Mouse (Mus musculus) lung, postnatal 0 days (tissue): Measurements from ENCODE around the gene Rap1gds1. TPM values are rescaled to one million over a fixed set of nuclear protein-coding genes. Genes with fewer than 3 reads are reported as not detected.

Source experiments
- ATAC-seq: fragments of 200-750 bp; cut with Nextera tagmentation; 2 replicates; pipeline ENCODE4 v1.8.0; 2017; ENCODE audit warnings: moderate library complexity
- DNase-seq: peaks from one replicate; pipeline ENCODE4 v3.0.0-alpha.2; 2016; ENCODE audit warnings: low spot score
- H3K27ac ChIP-seq: fragments of 300-500 bp; sonication (generic); 2 replicates; pipeline ENCODE4 v1.5.1; 2014; ENCODE audit warnings: antibody characterized with exemption, mild to moderate bottlenecking, low read length, mixed read lengths
- H3K27me3 ChIP-seq: fragments of 300-500 bp; sonication (generic); replicated peaks from 2 replicates; pipeline ENCODE4 v1.6.1; 2014; ENCODE audit warnings: low read length, mixed read lengths; ENCODE audit not compliant: insufficient read depth
- H3K36me3 ChIP-seq: fragments of 300-500 bp; sonication (generic); 2 replicates; pipeline ENCODE4 v1.6.1; 2014; ENCODE audit warnings: low read length, mixed read lengths; ENCODE audit not compliant: insufficient read depth
- H3K4me1 ChIP-seq: fragments of 300-500 bp; sonication (generic); 2 replicates; pipeline ENCODE4 v1.6.1; 2014; ENCODE audit warnings: antibody characterized with exemption, low read depth, low read length, mixed read lengths; ENCODE audit not compliant: insufficient read depth
- H3K4me2 ChIP-seq: fragments of 300-500 bp; sonication (generic); replicated peaks from 2 replicates; pipeline ENCODE4 v1.6.1; 2014; ENCODE audit warnings: low read depth, mild to moderate bottlenecking, low read length, moderate library complexity, mixed read lengths
- H3K4me3 ChIP-seq: fragments of 300-500 bp; sonication (generic); 2 replicates; pipeline ENCODE4 v1.5.1; 2014; ENCODE audit warnings: low read depth, low read length
- H3K9ac ChIP-seq: fragments of 300-500 bp; sonication (generic); replicated peaks from 2 replicates; pipeline ENCODE4 v1.6.1; 2014; ENCODE audit warnings: low read depth, mild to moderate bottlenecking
- H3K9me3 ChIP-seq: fragments of 300-500 bp; sonication (generic); 2 replicates; pipeline ENCODE4 v1.6.1; 2016; ENCODE audit warnings: low read length, mixed read lengths
- CTCF ChIP-seq: IDR thresholded peaks from 2 replicates; pipeline ENCODE4 v1.5.1; 2016; ENCODE audit warnings: antibody characterized with exemption, mild to moderate bottlenecking
- EP300 ChIP-seq: IDR thresholded peaks from 2 replicates; pipeline ENCODE4 v1.6.1; 2016; ENCODE audit warnings: antibody characterized with exemption, mild to moderate bottlenecking, control low read depth
- WGBS: fragments of 180-500 bp; shearing (Covaris S2); extraction: QIAGEN DNeasy Blood & Tissue Kit; methylation state at CpG from one replicate; pipeline ENCODE4 v1.1.7; 2014; 5-methylcytosine and 5-hydroxymethylcytosine counted together
- polyA plus RNA-seq: library from polyadenylated mRNA; unstranded; fragments of >200 nt; fragmentation: Nextera tagmentation; extraction: Ambion mirVana; gene quantifications from 2 replicates; pipeline ENCODE4 v1.2.1, GENCODE M21; 2015

Rap1gds1 gene
- polyA plus RNA-seq, 1 experiment from 2014 or later: 31.4 TPM

- WGBS: 79% methylated on average over 6 of the region's 6 CpGs
- TF ChIP-seq EP300 (no peak), CTCF (no peak)
Observed at GRCm38 (mm10) chr3:139002774-139003173, 72.2 kb downstream of the Rap1gds1 start.

DNA sequence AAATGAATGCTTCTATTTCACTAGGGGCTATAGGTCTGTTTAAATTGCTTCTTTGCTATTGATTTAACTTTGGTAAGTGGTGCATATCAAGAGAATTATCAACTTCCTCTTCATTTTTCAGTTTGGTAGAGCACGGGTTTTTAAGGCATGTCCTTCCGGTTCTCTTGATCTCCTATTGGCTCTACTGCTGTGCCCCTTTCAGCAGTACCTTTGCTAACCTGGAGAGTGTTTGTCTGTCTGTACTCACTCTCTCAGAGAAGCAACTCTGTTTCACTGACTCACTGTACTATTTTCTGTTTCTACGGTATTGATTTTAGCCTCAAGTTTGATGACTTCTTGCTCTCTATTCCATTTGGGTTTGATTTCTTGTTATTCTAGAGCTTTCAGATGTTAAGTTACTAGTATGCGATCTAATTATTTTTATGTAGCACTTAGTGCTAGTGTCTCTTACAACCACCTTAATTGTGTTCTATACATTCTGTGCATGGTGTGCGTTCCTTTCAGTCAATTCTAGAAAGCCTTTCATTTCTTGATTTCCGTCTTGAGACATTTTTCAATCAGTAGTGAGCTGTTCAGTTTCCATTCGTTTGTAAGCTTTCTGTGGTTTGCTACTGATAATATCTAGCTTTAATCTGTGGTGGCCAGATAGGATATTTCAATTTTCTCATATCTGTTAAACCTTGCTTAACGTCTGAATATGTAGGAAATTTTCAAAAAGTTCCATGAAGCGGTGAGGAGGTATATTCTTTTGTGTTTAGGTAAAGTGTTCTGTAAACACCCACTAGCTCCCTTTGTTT, 74.7 kb downstream of the Rap1gds1 start:
- H3K27ac ChIP-seq: no peak overlapping the region
- no peaks in the 10 kb centered on the region for H3K27me3 ChIP-seq
- no peak overlapping the region for H3K9ac ChIP-seq
- WGBS: 85% methylated on average over 9 of the region's 9 CpGs
- no peak overlapping the region for H3K4me2 ChIP-seq
- no peaks in the 10 kb centered on the region for H3K9me3 ChIP-seq
- no peak for DNase-seq
- no peak for TF ChIP-seq EP300
- no peak for TF ChIP-seq CTCF
- no peaks in the 10 kb centered on the region for H3K4me1 ChIP-seq
- no peak overlapping the region for H3K4me3 ChIP-seq
- ATAC-seq: no peak
- no peaks in the 10 kb centered on the region for H3K36me3 ChIP-seq

More at GRCm38 (mm10) chr3:139002774-139003173, 72.2 kb downstream of the Rap1gds1 start:
- Histone ChIP-seq H3K27me3 (no peaks in the 10 kb centered on the region), H3K4me1 (no peaks in the 10 kb centered on the region), H3K4me2 (no peak overlapping the region), H3K36me3 (no peaks in the 10 kb centered on the region), H3K9ac (no peak overlapping the region), H3K9me3 (no peaks in the 10 kb centered on the region), H3K27ac (no peak overlapping the region), H3K4me3 (no peak overlapping the region)
- DNase-seq (no peak), ATAC-seq (no peak)

DNA sequence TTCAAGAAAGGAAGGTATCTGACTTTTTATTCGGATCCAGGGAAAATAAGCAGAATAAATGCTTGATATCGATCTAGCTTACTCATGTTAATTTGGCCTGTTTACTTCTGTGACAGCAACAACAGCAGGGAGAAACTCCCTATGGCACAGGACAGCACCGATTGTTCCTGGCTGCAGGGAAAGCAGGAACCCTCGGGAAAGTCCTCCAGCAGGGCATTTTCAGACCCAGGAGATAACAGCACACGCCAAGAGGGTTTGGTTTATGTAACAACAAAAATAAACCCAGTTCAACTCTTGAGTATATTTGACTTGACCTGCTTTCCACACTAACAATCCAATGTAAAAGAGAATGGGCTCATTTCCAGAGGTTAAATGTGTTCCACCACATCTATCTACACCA, 81.5 kb downstream of the Rap1gds1 start:
- H3K9me3 ChIP-seq: no peaks in the 10 kb centered on the region
- no peaks in the 10 kb centered on the region for H3K27me3 ChIP-seq
- H3K9ac ChIP-seq: no peak overlapping the region
- no peak for ATAC-seq
- H3K36me3 ChIP-seq: no peaks in the 10 kb centered on the region
- H3K27ac ChIP-seq: no peak overlapping the region
- no peak for DNase-seq
- TF ChIP-seq EP300 (no peak), CTCF (no peak)
- no peak overlapping the region for H3K4me2 ChIP-seq
- no peaks in the 10 kb centered on the region for H3K4me1 ChIP-seq
- 63% methylated on average over 5 of the region's 5 CpGs for WGBS
- H3K4me3 ChIP-seq: no peak overlapping the region

- TF ChIP-seq CTCF: no peak
- TF ChIP-seq EP300: no peak
- DNase-seq: no peak
- WGBS: 86% methylated on average over 1 of the region's 1 CpGs
Observed at GRCm38 (mm10) chr3:138991367-138991766, 83.6 kb downstream of the Rap1gds1 start.

GRCm38 (mm10) chr3:138989141-138989540, 85.9 kb downstream of the Rap1gds1 start:
- Histone ChIP-seq H3K27ac (no peak overlapping the region), H3K27me3 (no peaks in the 10 kb centered on the region), H3K9ac (no peak overlapping the region), H3K4me1 (no peaks in the 10 kb centered on the region), H3K9me3 (no peaks in the 10 kb centered on the region), H3K36me3 (no peaks in the 10 kb centered on the region), H3K4me3 (no peak overlapping the region), H3K4me2 (no peak overlapping the region)
- TF ChIP-seq CTCF: no peak
- TF ChIP-seq EP300: no peak
- DNase-seq (no peak), ATAC-seq (no peak)
- WGBS: 91% methylated on average over 7 of the region's 7 CpGs

More at GRCm38 (mm10) chr3:138991367-138991766, 83.6 kb downstream of the Rap1gds1 start:
- H3K9ac ChIP-seq: no peak overlapping the region
- H3K27ac ChIP-seq: no peak overlapping the region
- H3K27me3 ChIP-seq: no peaks in the 10 kb centered on the region
- H3K9me3 ChIP-seq: no peaks in the 10 kb centered on the region
- no peak overlapping the region for H3K4me3 ChIP-seq
- H3K4me2 ChIP-seq: no peak overlapping the region
- no peaks in the 10 kb centered on the region for H3K4me1 ChIP-seq
- no peaks in the 10 kb centered on the region for H3K36me3 ChIP-seq
- no peak for ATAC-seq

DNA sequence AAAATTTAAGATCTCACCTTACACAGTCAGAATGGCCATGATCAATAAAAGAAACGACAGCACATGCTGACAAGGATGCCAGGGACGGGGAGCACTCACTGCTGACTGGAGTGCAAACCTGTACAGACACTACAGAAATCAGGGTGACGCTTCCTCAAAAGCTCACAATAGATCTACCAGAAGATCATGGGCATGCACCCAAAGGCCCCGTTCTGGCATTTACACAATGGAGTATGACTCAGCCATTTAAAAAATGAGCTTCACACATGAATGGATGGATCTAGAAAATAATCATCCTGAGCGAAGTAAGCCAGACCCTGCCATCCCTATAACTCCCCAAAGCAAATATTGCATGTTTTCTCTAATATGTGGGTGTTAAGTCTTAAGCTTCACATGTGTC, 87.0 kb downstream of the Rap1gds1 start:
- DNase-seq (no peak), ATAC-seq (no peak)
- H3K4me2 ChIP-seq: no peak overlapping the region
- H3K4me1 ChIP-seq: no peaks in the 10 kb centered on the region
- no peak overlapping the region for H3K4me3 ChIP-seq
- no peak overlapping the region for H3K9ac ChIP-seq
- no peak overlapping the region for H3K27ac ChIP-seq
- WGBS: 93% methylated on average over 5 of the region's 5 CpGs
- no peaks in the 10 kb centered on the region for H3K9me3 ChIP-seq
- TF ChIP-seq CTCF (no peak), EP300 (no peak)
- no peaks in the 10 kb centered on the region for H3K36me3 ChIP-seq
- H3K27me3 ChIP-seq: no peaks in the 10 kb centered on the region
